Mouse (Mus musculus) heart, embryonic 15.5 days (tissue): ENCODE measurements around the gene Iqcf3. TPM values are rescaled to one million over a fixed set of nuclear protein-coding genes. Genes with fewer than 3 reads are reported as not detected.

Experiments used
- ATAC-seq: fragments of 200-750 bp; cut with Nextera tagmentation; replicated peaks from 2 replicates; pipeline ENCODE4 v1.8.0; 2017; ENCODE audit warnings: low read depth, moderate TSS enrichment; ENCODE audit not compliant: insufficient number of reproducible peaks, insufficient read depth, low FRiP score
- H3K27ac ChIP-seq: fragments of 300-500 bp; sonication (generic); 2 replicates; pipeline ENCODE4 v1.5.1; 2015; ENCODE audit warnings: mild to moderate bottlenecking, inconsistent platforms
- H3K27me3 ChIP-seq: fragments of 300-500 bp; sonication (generic); 2 replicates; pipeline ENCODE4 v1.6.1; 2015; ENCODE audit warnings: inconsistent platforms
- H3K36me3 ChIP-seq: fragments of 300-500 bp; sonication (generic); 2 replicates; pipeline ENCODE4 v1.6.1; 2015; ENCODE audit warnings: mild to moderate bottlenecking, inconsistent platforms
- H3K4me1 ChIP-seq: fragments of 300-500 bp; sonication (generic); replicated peaks from 2 replicates; pipeline ENCODE4 v1.6.1; 2015; ENCODE audit warnings: inconsistent platforms
- H3K4me2 ChIP-seq: fragments of 300-500 bp; sonication (generic); 2 replicates; pipeline ENCODE4 v1.6.1; 2015; ENCODE audit warnings: inconsistent platforms, mild to moderate bottlenecking, moderate library complexity
- H3K4me3 ChIP-seq: fragments of 300-500 bp; sonication (generic); 2 replicates; pipeline ENCODE4 v1.5.1; 2015; ENCODE audit warnings: mild to moderate bottlenecking, inconsistent platforms
- H3K9ac ChIP-seq: fragments of 300-500 bp; sonication (generic); 2 replicates; pipeline ENCODE4 v1.6.1; 2015; ENCODE audit warnings: mild to moderate bottlenecking, inconsistent platforms
- H3K9me3 ChIP-seq: fragments of 300-500 bp; sonication (generic); replicated peaks from 2 replicates; pipeline ENCODE4 v1.6.1; 2016; ENCODE audit warnings: inconsistent platforms
- WGBS: fragments of 180-500 bp; shearing (Covaris S2); methylation state at CpG from one replicate; pipeline ENCODE4 v1.1.7; 2015; ENCODE audit warnings: mixed read lengths; 5-methylcytosine and 5-hydroxymethylcytosine counted together
- polyA plus RNA-seq: library from polyadenylated mRNA; unstranded; fragments of >200 nt; fragmentation: Nextera tagmentation; extraction: Ambion mirVana; gene quantifications from 2 replicates; pipeline ENCODE4 v1.2.1, GENCODE M21; 2015

The Iqcf3 gene
- polyA plus RNA-seq, 1 experiment from 2014 or later: not detected

DNA sequence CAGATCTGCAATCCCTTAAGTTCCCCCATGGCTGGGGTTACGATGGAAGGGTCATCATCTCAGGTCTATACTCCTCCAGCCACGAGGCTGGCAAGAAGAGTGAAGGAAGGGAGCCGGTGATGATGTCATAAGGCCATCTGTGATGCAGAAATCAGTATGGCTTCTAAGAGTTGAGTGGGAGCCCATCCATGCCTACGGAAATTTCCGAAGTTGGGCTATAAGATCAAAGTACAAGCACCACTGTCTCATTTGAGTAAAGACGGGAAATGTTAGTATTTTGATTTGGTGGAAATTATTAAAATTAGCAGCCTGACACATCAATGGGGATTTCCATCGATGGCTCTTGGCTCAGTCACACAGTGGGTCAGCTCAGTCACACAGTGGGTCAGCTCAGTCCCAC is 9.5 kb upstream of the Iqcf3 start, which contains the start of gene Iqcf4:
TSS of gene Iqcf4 (minus strand) at position 101 of the 400 bp plus-strand sequence.
- H3K4me2 ChIP-seq: no peak within 1 kb of the TSS
- 77% methylated on average over 7 of the region's 7 CpGs for WGBS
- H3K4me3 ChIP-seq: no peak within 1 kb of the TSS
- H3K27me3 ChIP-seq: no peaks in the 10 kb centered on the region
- H3K36me3 ChIP-seq: no peaks in the 10 kb centered on the region
- H3K27ac ChIP-seq: no peak within 1 kb of the TSS
- no peak for ATAC-seq
- H3K9ac ChIP-seq: no peak within 1 kb of the TSS
- no peaks in the 10 kb centered on the region for H3K4me1 ChIP-seq
- no peaks in the 10 kb centered on the region for H3K9me3 ChIP-seq

DNA sequence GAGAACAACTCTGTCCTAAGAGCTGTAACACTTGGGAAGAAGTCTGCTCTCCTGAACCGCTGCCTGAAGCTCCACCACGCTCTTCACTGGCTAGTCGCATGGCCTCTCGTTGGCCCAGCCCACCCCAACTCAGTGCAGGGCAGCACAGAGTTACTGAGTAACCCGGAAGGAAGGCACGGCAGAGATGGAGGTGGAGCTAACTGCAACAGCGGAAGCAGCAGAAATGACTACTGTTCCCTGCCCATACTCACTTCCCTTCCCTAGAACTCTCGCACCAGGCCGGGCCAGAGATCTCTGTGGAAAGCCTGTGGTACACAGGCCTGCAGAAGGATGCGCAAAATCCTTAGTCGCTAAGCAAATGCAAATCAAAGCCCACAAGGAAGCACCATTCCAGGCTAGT is 5.0 kb upstream of the Iqcf3 start:
- no peak overlapping the region for H3K4me3 ChIP-seq
- H3K4me2 ChIP-seq: no peak overlapping the region
- H3K36me3 ChIP-seq: no peaks in the 10 kb centered on the region
- no peaks in the 10 kb centered on the region for H3K4me1 ChIP-seq
- H3K9me3 ChIP-seq: no peaks in the 10 kb centered on the region
- no peak overlapping the region for H3K9ac ChIP-seq
- H3K27me3 ChIP-seq: no peaks in the 10 kb centered on the region
- WGBS: 45% methylated on average over 11 of the region's 11 CpGs
- ATAC-seq: no peak
- H3K27ac ChIP-seq: no peak overlapping the region

DNA sequence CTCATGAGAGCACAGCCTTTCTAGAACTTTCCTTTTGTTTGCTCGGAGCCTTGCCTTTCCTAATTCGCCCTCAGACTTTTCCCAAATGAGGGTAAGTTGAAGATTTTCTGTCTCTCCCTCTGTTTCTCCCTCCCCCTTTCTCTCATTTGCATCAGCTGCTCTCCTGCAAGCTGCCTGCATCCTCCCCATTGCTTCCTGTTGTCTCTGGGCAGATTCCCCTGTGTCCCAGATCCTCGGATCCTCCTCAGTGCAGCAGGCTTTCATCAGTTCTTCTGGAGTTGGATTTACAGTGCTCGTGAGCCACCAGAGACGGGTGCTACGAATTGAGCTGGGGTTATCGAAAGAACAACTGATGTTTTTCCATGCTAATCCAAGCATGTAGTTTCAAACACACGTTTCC is 2.6 kb upstream of the Iqcf3 start:
- Histone ChIP-seq H3K36me3 (no peaks in the 10 kb centered on the region), H3K4me2 (no peak overlapping the region), H3K9ac (no peak overlapping the region), H3K4me1 (no peaks in the 10 kb centered on the region), H3K9me3 (no peaks in the 10 kb centered on the region), H3K4me3 (no peak overlapping the region), H3K27ac (no peak overlapping the region), H3K27me3 (no peaks in the 10 kb centered on the region)
- no peak for ATAC-seq
- WGBS: 66% methylated on average over 8 of the region's 8 CpGs

DNA sequence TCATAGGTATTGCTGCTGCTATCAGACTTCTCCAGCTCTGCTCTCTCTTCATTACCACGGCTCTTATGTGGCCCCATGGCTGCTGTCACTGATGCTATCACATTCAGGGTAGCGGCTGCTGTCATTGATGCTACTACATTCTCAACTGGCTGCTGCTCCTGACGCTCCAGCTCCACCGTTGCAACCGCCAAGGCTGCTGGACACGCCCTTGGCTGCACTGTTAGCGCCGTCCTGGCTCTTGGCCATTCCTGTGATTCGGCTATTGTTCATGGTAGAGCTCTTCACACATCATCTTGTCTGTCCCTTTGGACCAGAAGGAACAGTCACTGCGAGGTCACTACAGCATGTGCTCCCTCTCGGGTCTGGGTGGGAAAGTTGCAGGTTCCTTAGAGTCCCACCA is 860 bp upstream of the Iqcf3 start:
- H3K9me3 ChIP-seq: no peaks in the 10 kb centered on the region
- no peak overlapping the region for H3K4me2 ChIP-seq
- H3K4me3 ChIP-seq: no peak overlapping the region
- ATAC-seq: no peak
- H3K9ac ChIP-seq: no peak overlapping the region
- 83% methylated on average over 11 of the region's 11 CpGs for WGBS
- H3K4me1 ChIP-seq: no peaks in the 10 kb centered on the region
- no peak overlapping the region for H3K27ac ChIP-seq
- H3K27me3 ChIP-seq: no peaks in the 10 kb centered on the region
- H3K36me3 ChIP-seq: no peaks in the 10 kb centered on the region

DNA sequence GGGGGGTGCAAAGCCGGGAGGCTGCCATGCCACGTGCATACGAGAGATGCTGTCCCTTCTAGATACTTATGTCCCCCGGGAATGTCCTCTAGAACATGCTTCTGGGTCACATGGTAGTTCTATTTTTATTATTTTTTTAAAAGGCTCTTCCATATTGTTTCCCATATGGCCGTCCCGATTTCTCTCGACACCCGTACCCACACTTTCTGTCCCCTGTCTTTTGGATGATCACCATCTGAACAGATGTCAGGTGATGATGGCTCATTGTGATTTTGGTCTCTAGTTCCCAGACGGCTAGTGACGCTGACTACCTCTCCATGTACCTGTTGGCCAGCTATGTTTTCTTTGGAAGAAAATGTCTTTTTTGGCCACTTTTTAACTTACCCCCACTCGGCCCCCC is 26.5 kb downstream of the Iqcf3 start:
- Histone ChIP-seq H3K4me3 (no peak overlapping the region), H3K27me3 (no peaks in the 10 kb centered on the region), H3K36me3 (no peaks in the 10 kb centered on the region), H3K9ac (no peak overlapping the region), H3K9me3 (no peaks in the 10 kb centered on the region), H3K4me1 (no peaks in the 10 kb centered on the region), H3K4me2 (no peak overlapping the region), H3K27ac (no peak overlapping the region)
- 80% methylated on average over 11 of the region's 11 CpGs for WGBS
- ATAC-seq: no peak

DNA sequence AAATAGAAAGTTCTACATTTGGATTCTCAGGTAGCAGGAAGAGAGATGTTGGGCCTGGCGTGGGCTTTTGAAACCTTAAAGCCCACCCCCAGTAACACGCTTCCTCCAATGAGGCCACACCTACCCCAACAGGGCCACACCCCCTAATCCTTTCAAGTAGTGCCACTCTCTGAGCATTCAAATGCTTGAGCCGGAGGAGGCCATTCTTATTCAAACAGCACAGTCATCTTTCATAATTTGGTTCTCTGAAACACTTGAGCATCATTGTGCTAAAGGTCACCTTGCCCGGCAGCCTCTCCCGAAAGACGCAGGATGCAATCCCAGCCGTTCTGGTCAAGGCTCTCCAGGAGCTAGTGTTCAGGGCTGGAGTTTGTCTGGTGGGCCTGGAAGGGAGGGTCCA is 27.1 kb downstream of the Iqcf3 start:
- WGBS: 85% methylated on average over 7 of the region's 7 CpGs
- no peaks in the 10 kb centered on the region for H3K27me3 ChIP-seq
- no peak overlapping the region for H3K27ac ChIP-seq
- no peak overlapping the region for H3K9ac ChIP-seq
- H3K9me3 ChIP-seq: no peaks in the 10 kb centered on the region
- H3K4me3 ChIP-seq: no peak overlapping the region
- no peak overlapping the region for H3K4me2 ChIP-seq
- no peaks in the 10 kb centered on the region for H3K36me3 ChIP-seq
- H3K4me1 ChIP-seq: no peaks in the 10 kb centered on the region
- ATAC-seq: no peak

DNA sequence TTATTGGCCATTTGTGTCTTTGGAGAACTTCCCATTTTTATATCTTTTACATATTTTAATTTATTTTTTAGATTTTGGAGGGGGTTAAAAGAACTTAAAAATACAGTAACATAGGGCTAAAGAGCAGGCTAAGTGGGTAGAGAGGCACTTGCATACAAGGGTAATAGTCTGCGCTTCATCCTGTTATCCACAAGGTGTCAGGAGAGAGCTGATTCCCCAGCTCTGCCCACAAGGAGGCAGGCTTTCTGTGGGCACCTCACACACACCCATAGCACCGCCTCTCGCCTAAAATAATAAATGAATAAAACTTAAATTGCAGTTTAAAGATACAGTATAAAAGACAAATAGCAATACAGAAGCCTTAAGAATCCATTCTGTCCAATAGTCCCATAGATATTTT is 29.6 kb downstream of the Iqcf3 start:
- no peaks in the 10 kb centered on the region for H3K4me1 ChIP-seq
- no peak overlapping the region for H3K9ac ChIP-seq
- no peak overlapping the region for H3K4me3 ChIP-seq
- no peak overlapping the region for H3K4me2 ChIP-seq
- no peaks in the 10 kb centered on the region for H3K9me3 ChIP-seq
- H3K27me3 ChIP-seq: no peaks in the 10 kb centered on the region
- no peak for ATAC-seq
- H3K36me3 ChIP-seq: no peaks in the 10 kb centered on the region
- WGBS: 32% methylated on average over 3 of the region's 3 CpGs
- H3K27ac ChIP-seq: no peak overlapping the region

DNA sequence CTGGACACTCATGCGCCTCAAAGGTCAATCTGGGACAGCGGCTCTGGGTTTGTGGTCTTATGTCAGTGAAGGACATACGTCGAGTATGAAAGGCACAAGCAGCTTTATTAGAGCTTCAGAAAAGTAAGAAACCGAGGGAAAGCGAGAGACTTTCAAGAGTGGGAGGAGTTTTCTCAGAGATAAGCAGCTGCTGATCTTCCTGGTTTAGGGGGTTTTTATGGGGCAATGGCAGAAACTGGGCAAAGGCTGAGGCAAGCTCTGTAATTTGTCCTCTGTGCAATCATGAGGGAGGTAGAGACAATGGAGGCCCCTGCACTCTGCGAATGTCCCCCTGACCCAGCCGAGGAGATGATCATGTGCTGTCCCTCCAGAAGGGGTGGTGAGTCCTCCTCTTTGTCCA is 41.5 kb downstream of the Iqcf3 start:
- H3K4me2 ChIP-seq: no peak overlapping the region
- no peaks in the 10 kb centered on the region for H3K4me1 ChIP-seq
- no peaks in the 10 kb centered on the region for H3K9me3 ChIP-seq
- no peaks in the 10 kb centered on the region for H3K36me3 ChIP-seq
- H3K4me3 ChIP-seq: no peak overlapping the region
- no peak overlapping the region for H3K27ac ChIP-seq
- H3K9ac ChIP-seq: no peak overlapping the region
- ATAC-seq: no peak
- H3K27me3 ChIP-seq: no peaks in the 10 kb centered on the region; the same call in 1 of the 2 replicates
- 62% methylated on average over 8 of the region's 8 CpGs for WGBS

DNA sequence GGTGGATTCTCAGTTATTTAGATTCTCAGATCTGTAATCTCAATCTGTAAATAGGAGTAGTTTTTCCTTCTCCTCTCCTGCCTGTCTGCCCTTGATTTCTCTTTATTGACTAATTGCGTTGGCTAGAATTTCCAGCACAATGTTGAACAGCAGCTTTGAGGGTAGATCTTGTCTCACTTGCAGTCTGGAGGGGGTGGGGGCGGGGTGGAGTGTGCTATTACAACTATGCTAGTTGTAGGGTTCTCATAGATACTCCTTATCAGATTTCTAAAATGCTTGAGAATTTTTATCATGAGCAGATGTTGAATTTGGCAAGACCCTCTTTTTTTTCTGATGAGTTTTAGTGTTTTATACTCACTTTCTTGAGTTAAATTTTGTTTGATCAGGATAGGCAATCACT is 42.0 kb downstream of the Iqcf3 start:
- no peak for ATAC-seq
- Histone ChIP-seq H3K27me3 (no peaks in the 10 kb centered on the region; the same call in 1 of the 2 replicates), H3K4me2 (no peak overlapping the region), H3K27ac (no peak overlapping the region), H3K4me1 (no peaks in the 10 kb centered on the region), H3K4me3 (no peak overlapping the region), H3K36me3 (no peaks in the 10 kb centered on the region), H3K9ac (no peak overlapping the region), H3K9me3 (no peaks in the 10 kb centered on the region)
- 58% methylated on average over 2 of the region's 2 CpGs for WGBS

DNA sequence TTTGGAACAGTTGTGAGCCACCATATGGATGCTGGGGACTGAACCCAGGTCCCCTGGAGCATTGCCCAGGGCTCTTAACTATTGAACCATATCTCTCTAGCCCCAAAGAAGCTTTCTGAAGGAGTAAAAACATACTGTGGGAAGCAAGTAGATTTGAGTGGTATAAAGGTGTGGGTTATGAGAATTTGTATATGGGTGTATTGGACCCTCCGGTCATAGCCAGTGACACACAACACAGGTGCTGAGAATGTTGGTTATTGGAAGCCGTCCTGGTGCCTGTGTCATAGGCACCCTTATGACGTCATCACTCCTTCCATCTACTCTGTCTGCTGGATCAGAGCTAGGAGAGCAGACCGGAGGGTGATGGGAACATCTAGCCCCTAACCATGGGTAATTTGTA is 47.2 kb downstream of the Iqcf3 start, which contains the start of gene Iqcf5:
TSS of gene Iqcf5 (plus strand) at position 301 of the 400 bp plus-strand sequence.
- Histone ChIP-seq H3K4me2 (no peak within 1 kb of the TSS), H3K27ac (no peak within 1 kb of the TSS), H3K4me3 (no peak within 1 kb of the TSS), H3K36me3 (no peaks in the 10 kb centered on the region), H3K4me1 (peaks cover 9% of the 10 kb centered on the region), H3K27me3 (no peaks in the 10 kb centered on the region; the same call in 1 of the 2 replicates), H3K9ac (no peak within 1 kb of the TSS), H3K9me3 (no peaks in the 10 kb centered on the region)
- ATAC-seq: no peak
- WGBS: 79% methylated on average over 4 of the region's 4 CpGs

DNA sequence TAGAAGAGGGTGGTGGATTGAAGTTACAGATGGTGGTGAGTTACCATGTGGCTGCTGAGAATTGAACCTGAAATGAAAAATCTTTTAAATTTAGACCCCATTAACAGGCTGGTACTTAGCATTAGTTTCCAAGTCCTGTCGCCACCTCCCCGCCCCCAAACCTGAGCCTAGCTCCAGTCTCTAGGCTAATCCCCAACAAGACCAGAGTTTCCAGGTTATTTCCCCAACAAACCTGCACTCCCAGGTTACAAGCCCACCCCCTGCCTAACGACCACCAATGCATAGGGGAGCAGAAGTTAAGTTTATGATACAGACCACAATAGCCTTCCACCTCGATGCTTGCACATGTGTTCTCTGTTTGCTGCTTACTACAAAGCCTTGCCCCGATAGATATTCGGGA is 47.9 kb downstream of the Iqcf3 start:
- no peaks in the 10 kb centered on the region for H3K36me3 ChIP-seq
- no peak for ATAC-seq
- no peak overlapping the region for H3K4me2 ChIP-seq
- no peaks in the 10 kb centered on the region for H3K9me3 ChIP-seq
- H3K27ac ChIP-seq: no peak overlapping the region
- H3K9ac ChIP-seq: no peak overlapping the region
- no peaks in the 10 kb centered on the region for H3K27me3 ChIP-seq
- WGBS: 68% methylated on average over 6 of the region's 6 CpGs
- H3K4me1 ChIP-seq: peaks cover 9% of the 10 kb centered on the region
- no peak overlapping the region for H3K4me3 ChIP-seq

DNA sequence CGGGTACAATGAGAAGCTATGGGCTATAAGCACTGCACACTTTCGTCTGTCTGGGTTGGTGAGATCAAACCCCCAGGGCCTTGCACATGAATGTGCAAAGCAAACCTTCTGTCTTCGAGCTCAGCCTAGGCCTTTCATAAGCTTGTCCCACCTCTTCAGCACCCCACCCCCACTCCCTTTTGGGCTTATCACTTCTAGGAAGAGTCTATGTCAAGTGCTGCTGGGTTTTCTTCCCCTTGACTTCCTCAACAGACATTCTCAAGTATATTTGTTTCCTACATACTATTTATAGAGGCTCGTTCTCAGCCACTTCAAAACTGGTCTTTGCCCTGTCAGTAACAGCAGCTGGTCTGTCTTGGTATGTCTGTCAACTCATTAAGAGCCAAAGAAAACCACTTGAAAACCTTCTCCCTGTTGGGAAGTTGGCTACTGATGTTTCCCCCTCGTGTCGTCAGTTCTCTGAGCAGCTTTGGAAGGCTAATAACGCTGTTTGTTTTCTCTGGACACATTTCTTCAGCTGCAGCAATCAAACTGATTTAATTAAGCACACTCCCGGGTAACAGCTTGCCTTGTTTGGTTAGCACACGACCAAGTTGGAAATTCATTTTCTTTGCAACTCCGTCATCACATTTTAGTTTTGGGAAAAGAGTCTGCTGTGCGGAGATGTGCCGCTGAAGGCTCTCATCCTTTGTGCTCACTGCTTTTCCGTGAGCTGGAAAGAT is 48.5 kb downstream of the Iqcf3 start:
- Histone ChIP-seq H3K9me3 (no peaks in the 10 kb centered on the region), H3K4me3 (no peak overlapping the region), H3K27me3 (no peaks in the 10 kb centered on the region), H3K4me1 (peaks cover 9% of the 10 kb centered on the region), H3K27ac (no peak overlapping the region), H3K9ac (no peak overlapping the region), H3K36me3 (no peaks in the 10 kb centered on the region), H3K4me2 (no peak overlapping the region)
- 31% methylated on average over 13 of the region's 13 CpGs for WGBS
- no peak for ATAC-seq
